Mouse (Mus musculus) heart, embryonic 14.5 days (tissue): ENCODE data around the gene Sec24a. TPM values are rescaled to one million over a fixed set of nuclear protein-coding genes. Genes with fewer than 3 reads are reported as not detected.

Source experiments
- ATAC-seq: fragments of 200-750 bp; cut with Nextera tagmentation; 2 replicates; pipeline ENCODE4 v1.8.0; 2017; ENCODE audit warnings: low read depth, moderate TSS enrichment; ENCODE audit not compliant: insufficient number of reproducible peaks, insufficient read depth, low FRiP score
- H3K27ac ChIP-seq, 2 experiments: fragments of 200-500 bp in 1 of 2; fragments of 300-500 bp in 1 of 2; sonication (generic) in 1 of 2; replicated peaks in 1 of 2; 2 replicates each; pipeline ENCODE4 v1.5.1; 2012 to 2014; ENCODE audit warnings: low read depth in 2 of 2, low read length in 2 of 2, control low read depth in 1 of 2, mild to moderate bottlenecking in 1 of 2, mixed read lengths in 1 of 2; ENCODE audit not compliant: control insufficient read depth in 1 of 2, insufficient read depth in 1 of 2
- H3K27me3 ChIP-seq: fragments of 300-500 bp; sonication (generic); 2 replicates; pipeline ENCODE4 v1.6.1; 2014; ENCODE audit warnings: mild to moderate bottlenecking, low read length, control low read depth; ENCODE audit not compliant: control insufficient read depth, insufficient read depth
- H3K36me3 ChIP-seq: fragments of 300-500 bp; sonication (generic); 2 replicates; pipeline ENCODE4 v1.6.1; 2014; ENCODE audit warnings: mild to moderate bottlenecking, control low read depth, low read length, mixed read lengths; ENCODE audit not compliant: control insufficient read depth, insufficient read depth
- H3K4me1 ChIP-seq, 2 experiments: fragments of 200-500 bp in 1 of 2; fragments of 300-500 bp in 1 of 2; sonication (generic) in 1 of 2; 2 replicates each; pipeline ENCODE4 v1.6.1; 2012 to 2014; ENCODE audit warnings: low read length in 2 of 2, control low read depth in 1 of 2, mixed read lengths in 1 of 2; ENCODE audit not compliant: control insufficient read depth in 2 of 2, insufficient read depth in 2 of 2
- H3K4me2 ChIP-seq: fragments of 300-500 bp; sonication (generic); 2 replicates; pipeline ENCODE4 v1.6.1; 2014; ENCODE audit warnings: mild to moderate bottlenecking, low read length
- H3K4me3 ChIP-seq, 2 experiments: fragments of 200-500 bp in 1 of 2; fragments of 300-500 bp in 1 of 2; sonication (generic) in 1 of 2; 2 replicates each; pipeline ENCODE4 v1.5.1; 2012 to 2014; ENCODE audit warnings: low read length in 2 of 2, mild to moderate bottlenecking in 2 of 2, control low read depth in 1 of 2, low read depth in 1 of 2, moderate library complexity in 1 of 2; ENCODE audit not compliant: control insufficient read depth in 1 of 2, insufficient read depth in 1 of 2
- H3K9ac ChIP-seq: fragments of 300-500 bp; sonication (generic); 2 replicates; pipeline ENCODE4 v1.6.1; 2014; ENCODE audit warnings: mild to moderate bottlenecking, low read length
- H3K9me3 ChIP-seq: fragments of 300-500 bp; sonication (generic); 2 replicates; pipeline ENCODE4 v1.6.1; 2016; ENCODE audit warnings: low read length, control low read depth; ENCODE audit not compliant: control insufficient read depth
- WGBS: fragments of 180-500 bp; shearing (Covaris S2); extraction: QIAGEN DNeasy Blood & Tissue Kit; methylation state at CpG from one replicate; pipeline ENCODE4 v1.1.7; 2014; 5-methylcytosine and 5-hydroxymethylcytosine counted together
- polyA plus RNA-seq: library from polyadenylated mRNA; unstranded; fragments of >200 nt; fragmentation: Nextera tagmentation; extraction: Ambion mirVana; gene quantifications from 2 replicates; pipeline ENCODE4 v1.2.1, GENCODE M21; 2014

Gene Sec24a
- polyA plus RNA-seq, 1 experiment from 2014 or later = 12.0 TPM

DNA sequence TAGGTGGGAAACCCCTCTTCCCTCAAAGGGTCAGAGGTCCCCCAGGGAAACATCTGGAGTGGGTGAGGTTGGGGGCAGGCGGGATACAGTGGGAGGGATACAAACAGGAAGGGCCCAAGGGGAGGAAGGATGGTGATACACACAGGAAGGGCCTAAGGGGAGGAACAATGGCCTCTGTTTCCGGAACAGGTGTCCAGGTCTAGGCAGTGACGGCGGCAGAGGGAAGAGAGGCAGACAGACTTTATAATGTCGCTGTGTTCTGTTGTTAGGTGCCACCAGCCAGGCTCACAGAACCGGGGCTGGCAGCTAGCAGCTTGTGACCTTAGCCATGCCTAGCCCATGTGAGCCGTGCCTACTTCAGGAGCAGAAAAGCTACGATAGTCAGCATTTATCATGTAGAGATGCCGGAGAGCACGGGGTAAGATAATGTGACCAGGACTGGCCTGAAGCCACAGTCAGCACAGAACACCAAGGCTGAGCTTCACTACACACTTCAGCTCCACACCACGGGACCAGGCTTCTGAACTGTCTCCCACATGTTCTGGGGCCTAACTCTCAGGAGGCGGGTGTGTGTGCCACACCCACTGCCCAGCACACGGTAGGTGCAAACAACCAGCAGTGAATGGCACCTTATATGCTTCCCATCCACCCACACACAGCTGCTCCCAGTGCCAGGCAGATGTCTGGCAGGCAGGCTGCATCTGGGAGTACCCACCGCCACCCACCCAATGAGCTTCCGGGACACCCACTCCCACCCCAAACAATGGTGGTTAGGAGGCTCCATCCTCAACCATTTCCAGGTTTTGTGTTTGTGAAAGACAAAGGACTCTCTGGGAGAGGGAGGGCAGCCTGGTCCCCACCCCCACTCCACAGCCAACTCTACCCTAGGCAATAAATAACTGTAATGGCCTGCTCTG lies 116.4 kb downstream of the Sec24a start:
- peaks cover 21 to 28% of the 10 kb centered on the region in 2 experiments for H3K4me1 ChIP-seq
- H3K9me3 ChIP-seq = no peaks in the 10 kb centered on the region
- peak overlapping the region; percentile 51 to 61 for H3K27ac ChIP-seq
- no peaks in the 10 kb centered on the region for H3K27me3 ChIP-seq
- 63% methylated on average over 15 of the region's 15 CpGs for WGBS
- peaks cover 27% of the 10 kb centered on the region for H3K36me3 ChIP-seq
- H3K4me3 ChIP-seq = no peak overlapping the region
- no peak for ATAC-seq
- 0 out of 2 replicates have a peak overlapping the region, but pooled peaks have one; percentile 18 for H3K9ac ChIP-seq
- peak overlapping the region; percentile 16; the same call in 1 of the 2 replicates for H3K4me2 ChIP-seq

DNA sequence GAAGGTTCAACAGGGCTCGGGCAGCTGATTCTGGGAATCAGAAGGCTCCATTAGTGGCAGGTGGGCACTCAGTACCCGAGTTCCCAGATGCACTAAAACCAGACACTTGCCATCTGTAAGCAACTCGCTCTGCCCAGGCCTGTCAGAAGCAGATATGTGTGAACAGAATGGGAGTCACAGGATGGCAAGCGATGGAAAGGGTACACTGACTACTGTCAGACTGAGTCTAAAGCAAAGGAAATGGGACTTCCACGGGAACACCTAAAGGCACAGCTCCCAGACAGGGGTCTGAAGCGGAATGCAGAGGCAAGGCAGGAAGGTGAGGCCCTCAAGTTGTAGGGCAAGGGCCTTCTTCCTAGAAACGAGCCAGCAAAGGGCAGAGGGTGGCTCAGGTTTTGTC lies 117.2 kb downstream of the Sec24a start:
- H3K9me3 ChIP-seq = no peaks in the 10 kb centered on the region
- H3K4me2 ChIP-seq = no peak overlapping the region
- 77% methylated on average over 7 of the region's 7 CpGs for WGBS
- no peak for ATAC-seq
- no peak overlapping the region for H3K9ac ChIP-seq
- H3K4me1 ChIP-seq = peaks cover 21 to 28% of the 10 kb centered on the region in 2 experiments
- no peak overlapping the region for H3K4me3 ChIP-seq
- H3K27ac ChIP-seq = peak overlapping the region in 1 of 2 experiments; percentile 7; a peak in 1 of 4 replicates
- peaks cover 27% of the 10 kb centered on the region for H3K36me3 ChIP-seq
- H3K27me3 ChIP-seq = no peaks in the 10 kb centered on the region

DNA sequence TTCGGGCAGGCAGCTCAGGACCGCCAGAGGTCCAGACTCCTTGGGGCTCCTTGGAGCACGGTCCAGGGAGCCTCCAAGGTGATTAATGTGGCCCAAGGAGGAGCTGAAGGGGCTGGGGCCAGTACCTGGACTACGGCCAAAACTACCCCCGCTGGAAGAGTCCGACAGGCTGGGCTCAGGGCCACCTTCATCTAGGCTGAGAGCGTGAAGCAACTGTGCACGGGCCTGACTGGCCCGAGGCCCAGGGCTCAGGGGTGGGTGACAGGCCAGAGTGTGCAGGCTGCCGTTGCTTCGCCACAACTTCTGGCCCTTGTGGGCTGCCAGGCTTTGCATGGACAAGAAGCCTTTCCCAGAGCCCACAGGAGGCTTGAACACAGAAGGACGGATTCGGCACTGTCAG lies 118.1 kb downstream of the Sec24a start:
- 0 out of 4 replicates have a peak overlapping the region, but pooled peaks of 1 of the 2 experiments have one; percentile 19 for H3K27ac ChIP-seq
- H3K4me1 ChIP-seq = peaks cover 20 to 25% of the 10 kb centered on the region in 2 experiments
- H3K9me3 ChIP-seq = no peaks in the 10 kb centered on the region
- H3K4me2 ChIP-seq = no peak overlapping the region
- no peak overlapping the region for H3K9ac ChIP-seq
- H3K27me3 ChIP-seq = no peaks in the 10 kb centered on the region
- 73% methylated on average over 13 of the region's 13 CpGs for WGBS
- ATAC-seq = no peak
- peaks cover 27% of the 10 kb centered on the region for H3K36me3 ChIP-seq
- no peak overlapping the region for H3K4me3 ChIP-seq

DNA sequence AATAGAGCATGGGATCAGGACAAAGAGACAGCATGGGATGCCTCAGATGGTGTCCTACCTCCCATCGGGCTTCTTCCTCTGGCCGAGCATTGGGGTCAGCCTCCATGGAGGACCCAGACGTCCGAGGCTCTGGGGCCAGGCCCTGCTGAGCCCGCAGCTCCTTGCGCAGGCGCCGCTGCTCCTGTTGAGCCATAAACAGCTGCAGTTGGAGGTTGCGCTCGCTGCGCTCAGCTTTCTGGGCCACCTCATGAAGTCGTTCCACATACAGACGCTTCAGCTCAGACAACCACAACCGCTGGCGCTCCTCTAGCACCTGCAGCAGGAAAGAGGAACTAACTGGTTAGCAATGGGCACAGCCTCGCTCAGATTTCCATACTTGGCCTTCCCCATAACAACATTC lies 119.2 kb downstream of the Sec24a start:
- Histone ChIP-seq H3K27me3 (no peaks in the 10 kb centered on the region), H3K27ac (no peak overlapping the region), H3K9ac (no peak overlapping the region), H3K4me1 (peaks cover 9 to 17% of the 10 kb centered on the region in 2 experiments), H3K4me2 (no peak overlapping the region), H3K9me3 (no peaks in the 10 kb centered on the region), H3K36me3 (peaks cover 27% of the 10 kb centered on the region), H3K4me3 (no peak overlapping the region)
- ATAC-seq = no peak
- 75% methylated on average over 16 of the region's 16 CpGs for WGBS

DNA sequence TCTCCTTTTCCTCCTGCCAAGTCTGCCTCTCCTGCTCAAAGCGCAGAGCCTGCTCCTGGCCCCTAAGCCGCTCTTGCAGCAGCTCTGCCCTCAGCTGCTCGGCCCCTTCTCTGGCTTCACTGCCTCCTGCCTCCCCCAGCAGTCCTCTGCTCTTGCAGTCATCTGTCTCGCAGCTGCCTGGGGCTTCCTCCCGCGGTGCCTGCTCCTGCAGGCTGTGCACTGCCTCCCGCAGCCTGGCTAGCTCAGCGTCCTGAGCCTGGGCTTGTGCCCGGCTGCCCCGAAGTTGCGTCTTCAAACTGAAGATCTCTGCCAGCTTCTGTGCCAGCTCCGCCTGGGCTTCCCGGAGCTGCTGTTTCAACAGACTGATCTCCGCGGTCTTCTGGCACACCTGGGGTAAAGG lies 119.7 kb downstream of the Sec24a start:
- 47% methylated on average over 15 of the region's 15 CpGs for WGBS

DNA sequence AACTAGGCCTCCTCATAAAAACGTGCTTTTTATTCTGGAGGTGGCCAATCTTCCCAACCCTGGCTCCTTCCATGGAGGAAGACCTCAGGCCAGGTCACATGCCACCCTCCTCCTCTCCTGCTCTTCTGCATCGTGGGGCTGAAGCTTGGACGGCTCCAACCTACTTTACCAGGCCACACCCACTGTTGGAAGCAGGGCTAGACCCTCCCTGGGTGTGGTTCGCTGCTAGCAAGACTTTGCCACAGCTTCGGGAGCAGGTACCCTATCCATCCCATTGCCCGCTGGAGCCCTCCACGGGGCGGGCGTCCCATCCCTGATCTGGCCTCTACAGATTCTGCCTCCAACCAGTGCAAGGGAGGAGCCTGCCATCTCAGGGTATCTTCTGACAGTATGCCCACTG lies 120.2 kb downstream of the Sec24a start:
- no peak for ATAC-seq
- 60% methylated on average over 9 of the region's 9 CpGs for WGBS
- H3K4me2 ChIP-seq = peak overlapping the region; percentile 5; the same call in 1 of the 2 replicates
- no peak overlapping the region for H3K9ac ChIP-seq
- peaks cover under 1 to 9% of the 10 kb centered on the region in 2 experiments; a peak in 2 of 4 replicates for H3K4me1 ChIP-seq
- no peaks in the 10 kb centered on the region for H3K9me3 ChIP-seq
- H3K27me3 ChIP-seq = no peaks in the 10 kb centered on the region
- no peak overlapping the region for H3K4me3 ChIP-seq
- H3K36me3 ChIP-seq = peaks cover 27% of the 10 kb centered on the region
- no peak overlapping the region for H3K27ac ChIP-seq

More for the DNA sequence above, 119.7 kb downstream of the Sec24a start:
- Histone ChIP-seq H3K9ac (no peak overlapping the region), H3K4me3 (no peak overlapping the region), H3K4me1 (peaks cover 6 to 13% of the 10 kb centered on the region in 2 experiments; a peak in 3 of 4 replicates), H3K4me2 (peak overlapping the region; percentile 5; the same call in 1 of the 2 replicates), H3K36me3 (peaks cover 27% of the 10 kb centered on the region), H3K9me3 (no peaks in the 10 kb centered on the region), H3K27me3 (no peaks in the 10 kb centered on the region), H3K27ac (no peak overlapping the region)
- no peak for ATAC-seq
